Comparison of ENCODE assay signal across 25 mouse cellular contexts in genomic region chr12:14015271-14015670, GRCm38 (mm10).
DNase-seq lines count a peak whose midpoint lies in the region; TF ChIP-seq lines count a peak whose summit lies in the region.
"Had no signal": no experiment of that assay in that cellular context is flagged by ENCODE, and none has a peak within 500 bp of the region (broad histone marks: within the 10 kb centered on the region; RNA-seq: fewer than 3 reads in every experiment).

No protein-coding gene starts in this region.

- peak; percentile 10 to 34 for DNase-seq in heart, adult 18-20 months
- no peak for DNase-seq in heart, postnatal 25 days (ENCODE audit: low spot score)
- DNase-seq in kidney, adult 2 months, result peak; percentile 6
- no peak for DNase-seq in kidney, postnatal 25 days
- peak; percentile 86 for DNase-seq in adipocyte (ENCODE audit: low spot score)
- peak; percentile 8 for DNase-seq in fibroblast of lung, adult 2 months (ENCODE audit: low read depth)
- DNase-seq in right cerebral cortex, postnatal 36 days (ENCODE audit: low spot score in 2 of 2), result no peak
- DNase-seq: adrenal gland, adult 8-10 months; cerebellum, adult 18-20 months; gastrocnemius, postnatal 25 days; kidney, adult 8-10 months; layer of hippocampus, adult 9-11 months; lung, embryonic 14.5 days; spleen, adult 18-20 months; thymus, postnatal 25 days had no signal

- H3K27me3 ChIP-seq in kidney, adult 2 months (replicated peaks; ENCODE audit: control insufficient read depth, insufficient read depth, low read length), result no peaks in the 10 kb centered on the region
- H3K27me3 ChIP-seq: embryonic facial prominence, embryonic 15.5 days; heart, embryonic 15.5 days; hindbrain, embryonic 15.5 days; limb, embryonic 15.5 days; liver, embryonic 15.5 days; midbrain, embryonic 13.5 days had no signal

- no peak overlapping the region for H3K4me3 ChIP-seq in kidney, adult 2 months (ENCODE audit: insufficient read depth, low read depth, low read length)
- H3K4me3 ChIP-seq: embryonic facial prominence, embryonic 10.5 days; embryonic facial prominence, embryonic 15.5 days; heart, embryonic 15.5 days; hindbrain, embryonic 15.5 days; limb, embryonic 10.5 days; limb, embryonic 15.5 days; liver, embryonic 15.5 days; midbrain, embryonic 13.5 days had no signal

- TF ChIP-seq POLR2A in kidney, adult 2 months (IDR thresholded peaks at IDR 0.05; ENCODE audit: low read depth, low read length), result no peak

- no peaks in the 10 kb centered on the region for H3K36me3 ChIP-seq in kidney, adult 2 months (ENCODE audit: control insufficient read depth, insufficient read depth, low read length)
- H3K36me3 ChIP-seq: embryonic facial prominence, embryonic 10.5 days; embryonic facial prominence, embryonic 15.5 days; heart, embryonic 15.5 days; hindbrain, embryonic 15.5 days; limb, embryonic 10.5 days; limb, embryonic 15.5 days; liver, embryonic 15.5 days; midbrain, embryonic 13.5 days had no signal

- H3K27ac ChIP-seq in kidney, adult 2 months (ENCODE audit: insufficient read depth, low read depth, low read length), result no peak overlapping the region
- H3K27ac ChIP-seq: embryonic facial prominence, embryonic 10.5 days; embryonic facial prominence, embryonic 15.5 days; heart, embryonic 15.5 days; hindbrain, embryonic 15.5 days; kidney, postnatal 0 days; limb, embryonic 10.5 days; limb, embryonic 15.5 days; liver, embryonic 15.5 days; macrophage; midbrain, embryonic 13.5 days had no signal

- TF ChIP-seq CTCF in kidney, adult 2 months (conservative IDR thresholded peaks at IDR 0.05; ENCODE audit: insufficient read depth, insufficient read length, low read depth, low read length), result no peak

- intact Hi-C loops in heart, postnatal 25 days (cut with DNase I), result no loop called here

- no peaks in the 10 kb centered on the region for H3K4me1 ChIP-seq in kidney, adult 2 months (ENCODE audit: control insufficient read depth, insufficient read depth, low read length)
- H3K4me1 ChIP-seq: embryonic facial prominence, embryonic 10.5 days; embryonic facial prominence, embryonic 15.5 days; heart, embryonic 15.5 days; hindbrain, embryonic 15.5 days; limb, embryonic 10.5 days; limb, embryonic 15.5 days; liver, embryonic 15.5 days; midbrain, embryonic 13.5 days had no signal

Comparison
In these comparisons a context has a peak if more than half of its experiments do, and no peak if none do; other contexts are left out.
1. DNase-seq: peak in heart, adult 18-20 months (2 of 2), kidney, adult 2 months (single experiment), adipocyte (single experiment) and fibroblast of lung, adult 2 months (single experiment); none in heart, postnatal 25 days (single experiment), kidney, postnatal 25 days (0 of 2) and right cerebral cortex, postnatal 36 days (0 of 2).